Mouse (Mus musculus) kidney, postnatal 14 days (tissue): ENCODE data around the gene Tigd3.
"Not testable (repeated sequence)": the region's sequence is repeated elsewhere in the genome, so short reads cannot be mapped to it uniquely, and the experiment has no call there.

ENCODE experiments used
- DNase-seq: peaks from one replicate; pipeline ENCODE4 v3.0.0; 2022; ENCODE audit warnings: mixed read lengths

Gene Tigd3

DNA sequence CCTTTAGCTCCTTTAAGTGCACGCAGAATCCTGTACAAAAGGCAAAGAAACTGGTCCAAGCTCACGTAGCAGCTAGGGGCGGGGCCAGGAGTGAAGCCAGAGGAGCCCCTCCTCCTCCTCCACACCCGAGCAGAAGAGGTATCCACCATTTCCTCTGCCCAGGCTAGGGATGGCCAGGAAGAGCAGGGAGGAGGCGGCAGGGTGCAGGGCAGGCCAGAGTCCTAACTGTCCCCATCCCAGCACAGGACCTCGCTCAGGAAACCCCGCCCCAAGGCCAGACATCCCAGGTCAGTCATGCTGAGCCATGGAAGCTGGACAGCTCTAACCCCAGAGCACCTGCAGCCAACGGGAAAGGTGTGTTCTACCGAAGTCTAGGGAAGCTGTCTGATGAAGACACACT is 27.8 kb upstream of the Tigd3 start:
- DNase-seq: peak; percentile 66

DNA sequence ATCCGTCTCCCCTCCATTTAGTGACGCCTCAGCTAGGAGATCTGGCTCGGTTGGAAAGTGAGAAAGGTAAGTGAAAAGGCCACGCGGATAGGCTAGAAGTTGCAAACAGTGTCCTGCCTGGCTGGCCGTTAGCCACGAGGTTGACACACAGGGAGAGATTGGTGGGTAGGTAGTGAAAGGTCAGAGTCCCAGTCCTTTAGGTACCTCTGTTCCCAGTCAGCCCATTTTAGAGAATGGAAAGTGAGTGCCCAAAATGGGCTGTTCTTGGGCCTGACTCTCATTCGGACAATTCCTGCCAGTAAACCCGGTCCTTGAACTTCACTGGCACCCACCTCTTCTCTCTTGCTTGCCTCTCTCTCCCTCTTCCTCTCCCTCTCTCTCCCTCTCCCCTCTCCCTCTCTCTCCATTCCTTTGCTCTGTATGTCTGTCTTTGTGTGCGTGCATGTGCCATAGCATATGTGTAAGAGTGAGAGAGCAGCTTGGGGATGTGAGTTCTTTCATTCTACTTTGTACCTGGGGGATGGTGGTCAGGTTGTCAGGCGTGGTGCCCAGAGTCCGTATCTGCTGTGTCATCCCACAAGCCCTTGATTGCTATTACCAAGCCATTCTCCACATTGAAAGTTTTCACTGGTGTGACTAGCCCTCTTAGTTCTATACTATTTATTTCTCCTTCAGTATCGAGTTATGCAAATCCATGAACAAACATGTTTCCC is 19.2 kb upstream of the Tigd3 start, which contains the start of gene Dpf2:
Dpf2 (minus strand) TSS at position 4 of the 713 bp plus-strand sequence.
- DNase-seq: no peak

DNA sequence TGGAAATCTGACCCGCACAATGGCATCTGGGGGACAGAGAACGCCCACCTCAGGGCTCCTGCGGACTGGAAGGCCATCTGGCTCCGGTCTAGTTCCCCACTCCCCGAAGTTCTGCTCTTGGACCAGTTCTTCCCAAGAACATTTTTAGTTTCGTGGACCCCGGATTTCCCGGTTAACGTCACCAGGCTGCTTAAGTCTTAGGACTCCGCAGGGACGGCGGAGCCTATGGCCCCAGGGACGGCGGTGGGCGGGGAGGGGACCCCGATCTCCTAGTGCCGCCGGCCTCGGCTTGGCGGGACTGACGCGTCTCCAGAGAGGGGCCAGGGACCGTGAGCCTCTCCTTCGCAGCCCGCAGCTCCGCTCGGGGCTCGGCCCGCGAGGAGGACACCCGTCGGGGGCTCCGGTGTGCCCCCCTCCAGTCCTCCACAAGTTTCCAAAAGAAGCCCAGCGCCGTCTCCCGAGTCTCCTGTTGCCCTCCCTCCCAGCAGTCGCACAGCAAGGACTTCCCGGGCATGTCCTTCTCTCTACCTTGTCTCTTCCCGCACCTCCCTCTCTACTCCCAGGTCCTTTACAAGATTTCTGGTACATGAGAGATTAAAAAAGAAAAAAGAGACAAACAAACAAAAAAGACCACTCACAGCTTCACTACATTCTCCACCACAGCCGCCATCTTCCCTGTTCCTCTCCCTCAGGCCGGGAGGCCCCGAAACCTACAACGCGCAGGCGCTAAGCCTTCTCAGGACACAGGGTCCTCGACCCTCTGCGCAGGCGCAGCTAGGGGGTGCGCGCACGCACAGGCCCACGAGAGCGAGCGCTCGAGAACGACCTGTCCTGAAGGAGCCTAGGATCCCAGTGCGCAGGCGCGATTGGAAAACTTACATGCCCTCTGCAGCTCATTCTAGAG is 18.4 kb upstream of the Tigd3 start:
- DNase-seq: peak; percentile 100

DNA sequence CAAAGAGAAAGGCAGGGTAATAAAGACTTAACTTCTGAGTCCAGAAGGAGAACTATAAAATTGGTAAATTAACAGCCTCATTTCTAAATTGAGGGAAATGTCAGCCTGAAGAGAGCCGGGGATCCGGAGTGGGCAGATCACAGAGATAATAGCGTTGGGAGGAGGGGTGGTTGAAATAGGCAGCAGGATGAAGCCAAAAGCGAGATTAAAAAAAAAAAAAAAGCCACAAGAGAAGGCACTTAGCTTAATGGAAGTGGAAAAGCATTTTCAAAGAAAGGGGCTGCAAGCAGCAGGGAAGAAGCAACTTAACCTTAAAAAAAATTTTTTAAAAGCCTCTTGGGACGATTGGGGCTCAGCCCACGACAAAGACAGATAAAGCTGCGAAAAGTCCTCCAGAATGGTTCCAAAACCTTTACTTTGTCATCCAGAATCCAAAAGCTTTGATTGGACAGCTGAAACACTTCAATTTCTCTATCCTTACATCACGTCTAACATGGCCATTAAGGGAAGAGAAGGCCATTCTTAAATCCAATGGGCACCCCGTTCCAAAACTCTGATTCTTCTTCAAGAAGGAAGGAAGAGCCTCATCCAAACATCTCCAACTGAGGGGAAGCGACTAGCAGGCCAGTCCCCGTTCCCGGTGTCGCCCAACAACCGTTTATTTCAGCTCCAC is 17.6 kb upstream of the Tigd3 start:
- no peak for DNase-seq

DNA sequence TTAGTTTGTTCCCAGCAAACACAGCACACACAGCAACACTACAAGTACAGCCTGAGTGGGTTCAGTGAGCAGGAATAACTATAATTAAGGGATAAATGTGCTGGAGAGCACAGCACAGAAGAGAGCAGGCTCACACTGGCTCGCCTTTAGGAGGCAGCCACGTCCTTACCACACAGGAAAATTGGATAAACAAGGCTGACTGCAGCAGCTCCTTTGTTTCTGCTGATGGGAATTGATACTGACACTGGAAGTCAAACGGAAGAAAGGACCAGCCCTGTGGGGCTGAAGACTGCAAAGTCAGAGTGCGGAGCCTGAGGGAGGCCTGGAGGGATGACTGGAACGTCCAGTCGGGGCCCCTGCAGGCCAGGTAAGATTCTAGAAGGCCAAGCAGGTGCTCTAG is 16.3 kb upstream of the Tigd3 start:
- DNase-seq: no peak

DNA sequence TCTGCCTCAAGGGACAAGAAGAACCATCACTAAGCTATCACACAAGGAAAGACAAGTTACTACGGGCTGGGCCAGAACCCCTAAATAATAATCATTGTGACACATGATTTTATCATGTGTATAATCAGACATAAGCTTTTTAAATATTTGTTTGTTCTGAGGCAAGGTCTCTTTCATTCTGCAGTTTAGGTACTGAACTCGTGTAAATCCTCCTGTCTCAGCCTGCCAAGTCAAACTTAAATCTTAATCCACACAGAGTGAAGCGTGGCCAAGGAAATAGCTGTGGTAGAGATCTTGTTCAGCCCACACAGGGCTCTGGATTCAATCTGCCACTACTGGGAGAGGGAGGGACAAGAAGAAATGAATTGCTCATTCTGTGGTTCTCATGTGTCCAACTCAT is 13.3 kb upstream of the Tigd3 start:
- no peak for DNase-seq

DNA sequence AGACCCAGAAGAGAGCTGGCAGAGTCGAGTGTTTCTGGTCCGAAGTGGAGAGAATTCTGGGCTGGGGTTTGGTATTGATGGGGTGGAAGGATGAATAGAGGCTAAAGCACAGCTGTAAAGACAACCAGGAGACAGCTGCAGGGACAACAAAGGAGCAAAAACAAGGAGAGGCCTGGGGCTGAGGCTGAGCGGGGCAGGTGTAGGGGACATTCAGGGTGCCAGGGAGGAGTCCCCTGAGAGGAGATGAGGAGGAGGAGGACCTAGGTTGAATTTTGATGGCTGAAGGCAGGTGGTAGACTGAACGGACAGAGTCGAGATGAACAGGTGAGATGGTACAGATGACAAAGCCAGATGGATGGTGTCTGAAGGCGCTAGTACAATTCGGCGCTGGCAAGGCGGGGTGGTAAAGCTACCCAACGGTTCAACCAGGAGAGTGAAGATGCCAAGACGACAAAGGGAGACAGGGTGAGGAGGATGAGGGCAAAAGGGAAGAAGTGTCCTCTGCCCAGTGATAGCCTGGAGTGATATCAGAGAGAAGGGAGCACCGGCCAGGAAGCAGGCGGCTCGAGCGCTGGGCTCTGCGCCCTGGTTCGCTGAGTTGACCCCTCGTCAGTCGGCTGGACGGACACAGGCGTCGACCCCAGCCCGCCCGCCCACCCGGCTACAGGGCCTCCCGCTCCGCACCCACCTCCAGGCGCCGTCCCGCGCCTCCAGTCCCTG is 507 bp downstream of the Tigd3 start:
- no peak for DNase-seq

DNA sequence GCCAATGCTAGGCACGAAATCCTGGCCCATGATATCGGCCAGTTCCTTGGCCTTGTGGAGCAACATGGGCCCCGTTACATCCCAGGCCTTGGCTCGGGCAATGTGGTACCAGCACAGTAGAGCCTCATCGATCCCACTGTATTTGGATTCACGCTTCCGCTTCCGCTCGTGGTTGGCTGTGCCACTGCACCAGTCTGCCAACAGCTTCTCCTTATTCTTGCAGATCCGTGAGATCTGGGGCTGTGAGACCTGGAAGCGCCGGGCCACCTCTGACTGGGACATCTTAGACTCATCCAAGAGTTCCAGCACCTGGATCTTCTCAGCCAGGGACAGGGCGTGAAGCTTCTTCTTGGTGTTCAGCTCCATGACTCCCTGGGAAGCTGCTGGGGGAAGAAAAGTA is 1.2 kb downstream of the Tigd3 start:
- no peak for DNase-seq

DNA sequence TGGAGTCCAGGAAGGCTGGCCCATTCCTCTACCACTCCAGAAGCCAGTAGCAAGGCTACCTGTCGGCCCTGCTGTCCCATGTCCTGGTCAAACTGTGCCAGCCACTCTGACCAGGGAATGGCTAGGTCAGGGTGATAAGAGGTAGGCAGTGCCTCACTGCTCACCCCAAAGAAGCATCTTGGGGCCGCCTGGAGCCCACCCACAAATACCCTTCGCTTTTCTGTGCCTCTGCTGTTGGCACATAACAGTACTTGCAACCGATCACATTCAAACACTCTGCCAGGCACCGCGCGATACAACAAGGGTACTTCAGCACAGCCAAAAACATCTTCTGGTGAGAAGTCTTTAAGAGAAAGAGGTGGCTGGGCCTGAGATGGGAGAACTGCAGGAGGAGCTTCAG is 1.7 kb downstream of the Tigd3 start:
- no peak for DNase-seq

DNA sequence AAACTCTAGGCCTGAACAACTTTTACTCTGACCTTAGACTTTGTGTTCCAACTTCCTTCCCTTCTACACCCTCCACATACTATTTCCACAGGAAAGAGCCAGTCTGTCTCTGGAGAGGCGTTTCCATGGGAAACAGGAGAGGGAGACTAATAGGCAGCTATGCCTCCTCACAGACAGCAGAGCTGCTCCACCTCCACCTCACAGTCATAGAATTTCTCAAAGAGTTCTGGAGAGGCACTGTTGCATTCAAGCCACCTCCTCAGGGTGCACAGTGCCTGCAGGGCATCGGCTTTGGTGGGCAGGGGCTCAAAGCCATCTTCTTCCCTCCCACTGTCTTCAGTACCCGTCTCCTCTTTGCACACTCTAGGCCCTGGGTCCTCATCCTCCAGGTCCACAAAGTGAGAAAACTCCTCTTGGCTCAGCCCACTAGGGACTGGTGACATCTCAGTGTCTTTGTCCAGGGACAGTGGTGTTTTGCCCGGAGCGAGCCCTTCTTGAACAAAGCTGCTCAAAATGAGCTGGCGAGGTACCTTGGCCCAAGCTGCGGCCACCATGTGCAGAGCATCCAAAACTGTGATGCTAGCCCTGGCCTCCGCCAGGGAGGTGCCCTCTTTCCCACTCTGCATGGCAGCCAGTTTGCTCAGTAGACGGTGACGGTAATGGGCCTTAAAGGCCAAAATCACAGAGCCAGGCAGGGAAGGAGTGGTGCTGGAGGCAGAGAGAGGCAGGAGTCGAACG is 2.3 kb downstream of the Tigd3 start:
- no peak for DNase-seq

DNA sequence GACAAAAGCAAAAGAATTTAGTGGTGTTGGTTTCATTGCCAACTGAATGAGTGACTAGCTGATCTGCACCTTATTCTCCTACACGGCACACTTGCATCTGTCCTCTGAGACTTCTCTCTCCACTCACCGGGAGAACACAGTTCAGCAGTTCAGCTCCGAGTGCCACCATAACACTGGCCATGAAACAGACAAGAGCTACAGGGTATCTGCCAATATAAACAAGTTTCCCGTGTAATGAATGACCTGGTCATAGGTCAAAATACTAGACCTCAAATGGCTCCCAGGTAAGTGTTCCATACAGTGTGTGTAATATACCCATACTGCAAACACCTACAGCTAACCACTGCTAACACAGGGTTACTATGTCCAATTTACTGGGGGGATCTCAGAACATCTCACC is 4.7 kb downstream of the Tigd3 start:
- no peak for DNase-seq

DNA sequence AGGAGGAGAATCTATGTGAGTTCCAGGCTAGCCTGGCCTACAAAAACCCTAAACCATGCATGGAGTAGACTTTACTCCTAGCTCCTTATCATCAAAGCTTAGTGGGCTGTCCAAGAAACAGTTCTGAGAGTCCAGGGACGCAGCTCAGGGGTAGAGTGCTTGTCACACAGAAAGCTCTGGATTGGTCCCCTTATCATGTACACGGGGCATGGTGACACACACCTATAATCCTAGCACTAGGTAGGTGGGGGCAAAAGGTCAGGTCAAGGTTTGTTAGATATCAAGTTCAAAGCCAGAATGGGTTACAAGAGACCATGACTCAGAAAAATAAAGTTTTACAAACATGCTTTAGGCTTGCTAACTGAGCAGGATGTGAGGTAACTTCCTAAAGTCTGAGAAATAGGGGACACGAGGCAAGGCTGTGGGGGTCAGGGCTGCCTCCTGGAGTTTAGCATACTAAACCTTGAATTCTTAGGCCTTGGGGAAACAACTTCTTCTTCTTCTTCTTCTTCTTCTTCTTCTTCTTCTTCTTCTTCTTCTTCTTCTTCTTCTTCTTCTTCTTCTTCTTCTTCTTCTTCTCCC is 6.6 kb downstream of the Tigd3 start:
- no peak for DNase-seq

DNA sequence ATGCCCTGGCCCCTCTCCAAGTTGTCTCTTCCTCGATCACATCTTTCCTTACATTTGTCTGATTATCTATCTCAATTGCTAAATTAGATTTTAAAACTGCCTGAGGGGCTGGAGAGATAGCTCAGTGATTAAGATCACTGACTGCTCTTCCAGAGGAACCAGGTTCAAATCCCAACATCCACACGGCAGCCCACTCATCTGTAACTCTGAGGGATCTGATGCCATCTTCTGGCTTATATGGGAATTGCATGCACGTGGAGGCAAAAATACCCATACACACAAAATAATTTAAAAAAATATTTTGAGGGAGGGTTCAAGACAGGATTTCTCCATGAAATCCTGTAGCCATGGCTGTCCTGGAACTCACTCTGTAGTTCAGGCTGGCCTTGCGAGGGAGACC is 8.1 kb downstream of the Tigd3 start:
- no peak for DNase-seq

DNA sequence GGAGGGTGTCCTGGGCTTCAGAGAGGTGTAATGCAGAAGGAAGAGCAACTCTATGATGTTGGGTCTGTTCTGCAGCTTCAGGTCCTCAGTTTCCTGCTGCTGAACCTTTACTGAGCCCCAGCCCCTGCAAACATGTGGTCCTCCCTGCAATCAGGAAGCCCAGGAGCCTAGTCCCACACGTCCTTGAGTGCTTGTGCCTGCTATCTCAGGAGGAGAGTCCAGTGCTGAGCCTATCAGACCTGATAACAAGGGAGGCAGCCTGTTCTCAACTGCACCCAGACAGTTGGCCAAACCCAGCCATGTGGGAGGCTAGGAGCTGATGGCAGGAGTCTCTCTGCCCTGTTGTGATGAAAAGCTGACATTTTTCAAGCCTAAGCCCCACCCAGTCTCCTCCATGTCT is 10.0 kb downstream of the Tigd3 start:
- DNase-seq: no peak

DNA sequence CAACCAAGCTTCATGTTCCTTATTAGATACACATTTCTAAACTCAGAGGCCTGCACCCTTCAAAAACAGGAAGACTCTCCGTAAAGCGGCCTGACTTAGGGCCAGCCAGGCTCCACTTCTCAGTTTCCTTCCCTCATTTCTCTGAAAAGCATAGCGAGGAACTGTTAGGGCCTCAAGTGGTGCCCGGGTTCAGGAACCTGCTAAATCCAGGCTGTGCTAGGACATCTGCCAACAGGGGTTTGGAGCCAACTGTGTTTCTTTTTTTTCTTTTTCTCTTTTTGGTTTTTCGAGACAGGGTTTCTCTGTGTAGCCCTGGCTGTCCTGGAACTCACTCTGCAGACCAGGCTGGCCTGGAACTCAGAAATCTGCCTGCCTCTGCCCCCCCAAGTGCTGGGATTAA is 11.9 kb downstream of the Tigd3 start:
- DNase-seq: not testable (repeated sequence)

DNA sequence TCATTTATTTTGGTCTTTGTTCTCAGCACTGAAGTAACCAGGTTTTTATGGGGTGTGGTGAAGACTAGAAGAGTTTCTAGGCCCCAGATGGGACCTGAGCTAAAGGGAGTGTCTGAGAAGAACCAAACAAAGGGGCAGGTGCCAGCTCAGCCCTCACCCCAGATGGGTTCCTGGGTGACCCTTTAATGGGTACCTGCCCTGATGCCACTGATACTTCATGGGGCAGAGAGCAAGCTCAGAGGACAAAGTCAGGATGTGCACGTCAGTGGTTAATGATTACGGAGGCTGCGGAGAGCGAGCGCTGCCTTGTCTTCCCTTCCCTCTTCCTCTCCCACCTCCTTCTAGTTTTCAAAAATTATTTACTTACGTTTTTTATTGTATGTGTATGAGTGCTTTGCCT is 12.8 kb downstream of the Tigd3 start:
- peak; percentile 58 for DNase-seq

DNA sequence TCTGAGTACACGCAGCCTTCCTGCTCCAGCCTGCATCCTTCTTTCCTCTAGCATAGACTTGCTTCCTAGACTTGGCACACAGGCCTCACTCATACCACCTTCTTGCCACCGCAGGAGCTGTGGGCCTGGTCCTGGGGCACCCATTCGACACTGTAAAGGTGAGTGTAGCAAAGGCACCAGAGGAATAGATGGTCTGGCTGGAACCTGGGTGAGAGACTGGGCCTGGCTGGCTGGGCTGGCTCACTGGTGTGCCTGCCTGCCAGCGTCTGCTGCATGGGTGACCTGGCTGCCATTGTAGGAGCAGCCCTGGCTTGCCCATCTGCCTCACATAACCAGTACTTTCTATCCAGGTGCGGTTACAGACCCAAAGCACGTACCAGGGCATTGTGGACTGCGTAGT is 14.2 kb downstream of the Tigd3 start:
- DNase-seq: no peak

DNA sequence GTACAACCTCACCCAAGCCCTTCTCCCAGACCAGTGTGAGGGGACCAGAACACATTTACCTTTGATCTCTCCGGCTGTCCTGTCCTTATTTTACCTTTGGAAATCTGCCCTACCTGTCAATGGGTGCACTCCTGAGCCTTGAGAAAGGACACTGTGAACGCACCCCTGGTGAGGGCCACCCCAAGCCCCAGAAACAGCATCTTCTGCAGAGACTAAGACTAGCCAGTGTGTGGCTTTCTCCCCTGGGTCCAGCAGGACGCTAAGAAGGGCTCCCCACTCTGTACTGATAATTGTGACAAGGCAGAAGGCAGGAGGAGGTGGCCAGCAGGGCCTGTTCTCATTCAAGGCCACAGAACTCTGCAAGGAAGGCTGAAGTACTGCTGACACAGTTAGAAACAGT is 15.0 kb downstream of the Tigd3 start:
- no peak for DNase-seq

DNA sequence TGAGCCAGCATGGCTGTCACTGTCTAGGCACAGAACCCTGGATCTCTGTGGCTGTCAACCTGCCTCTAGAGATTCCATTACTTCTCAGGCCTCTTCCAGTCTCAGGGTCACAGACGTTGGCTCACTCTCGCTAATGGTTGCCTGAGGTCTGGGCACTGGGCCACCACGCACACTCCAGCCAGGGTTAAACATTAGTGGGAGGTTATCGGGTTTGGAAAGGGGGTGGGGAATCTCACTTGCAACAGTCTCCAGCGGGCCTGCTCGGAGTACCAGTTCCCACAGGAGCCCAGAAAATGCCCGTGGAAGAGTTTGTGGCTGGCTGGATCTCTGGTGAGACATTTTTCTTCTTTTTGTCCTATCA is 15.6 kb downstream of the Tigd3 start:
- peak; percentile 91 for DNase-seq

DNA sequence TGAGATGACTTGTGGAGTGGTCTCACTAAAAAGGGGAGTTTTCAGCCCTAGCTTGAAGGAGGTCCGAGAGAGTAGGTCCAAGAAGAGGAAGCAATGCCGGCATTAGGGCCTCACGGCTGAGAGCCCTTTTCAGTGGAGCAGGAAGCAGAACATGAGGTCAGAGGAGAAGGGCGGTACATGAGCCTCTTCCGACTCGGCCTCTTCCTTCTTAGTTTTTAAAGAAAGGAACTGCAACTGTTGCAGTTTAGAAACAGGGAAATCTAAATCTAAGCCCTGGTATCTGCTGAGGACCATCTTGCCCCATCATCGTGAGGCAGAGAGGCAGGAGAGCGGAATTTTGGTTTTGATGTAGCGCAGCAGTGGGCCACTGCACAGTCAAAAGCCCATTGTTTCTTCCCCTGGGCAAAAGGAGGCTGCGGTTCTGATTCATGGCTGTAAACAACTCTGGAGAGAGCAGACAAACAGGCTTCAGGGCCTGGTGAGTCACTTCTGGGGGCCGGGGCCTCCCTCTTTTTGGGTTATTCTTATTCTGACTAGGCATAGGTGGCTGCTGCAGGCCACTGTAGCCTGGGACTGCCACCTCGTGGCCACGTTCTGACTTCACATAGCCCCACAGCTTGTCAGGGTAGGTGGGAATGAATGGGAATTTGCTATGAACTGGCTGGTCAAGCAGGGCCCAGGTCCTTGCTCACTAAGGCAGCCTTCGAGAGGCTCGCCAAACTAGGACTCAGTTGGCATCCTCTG is 16.2 kb downstream of the Tigd3 start, which contains the start of gene Slc25a45:
Slc25a45 (plus strand) TSS at position 191 of the 744 bp plus-strand sequence.
- DNase-seq: peak; percentile 86

DNA sequence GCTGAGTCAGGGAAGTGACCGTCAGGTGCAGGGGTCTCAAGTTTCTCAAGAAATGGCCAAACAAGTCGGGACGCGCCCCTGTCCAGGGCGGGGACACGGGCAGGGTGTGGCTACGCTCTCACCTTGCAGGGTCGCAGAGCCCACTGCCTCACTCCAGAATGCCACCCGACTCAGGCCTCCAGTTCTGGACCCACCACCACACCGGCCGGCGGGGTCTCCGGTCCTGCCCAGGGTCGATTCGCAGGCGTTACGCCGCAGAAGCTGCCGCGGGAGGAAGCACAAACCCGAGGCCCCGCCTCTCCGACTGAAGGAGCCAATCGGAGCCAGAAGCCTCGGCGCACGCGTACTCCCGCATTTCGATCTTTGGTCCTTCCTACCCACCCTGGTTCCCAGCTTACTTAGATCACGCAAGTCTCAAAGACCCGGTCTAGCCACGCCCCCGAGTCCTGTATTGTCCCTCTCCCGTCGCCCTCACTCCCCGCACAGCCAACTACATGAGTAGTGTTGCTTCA is 18.9 kb downstream of the Tigd3 start, which contains the start of gene Frmd8:
Frmd8 (minus strand) TSS at position 306 of the 512 bp plus-strand sequence.
- peak; percentile 97 for DNase-seq
